22 mouse cellular contexts compared by ENCODE assay signal in the genomic region with DNA sequence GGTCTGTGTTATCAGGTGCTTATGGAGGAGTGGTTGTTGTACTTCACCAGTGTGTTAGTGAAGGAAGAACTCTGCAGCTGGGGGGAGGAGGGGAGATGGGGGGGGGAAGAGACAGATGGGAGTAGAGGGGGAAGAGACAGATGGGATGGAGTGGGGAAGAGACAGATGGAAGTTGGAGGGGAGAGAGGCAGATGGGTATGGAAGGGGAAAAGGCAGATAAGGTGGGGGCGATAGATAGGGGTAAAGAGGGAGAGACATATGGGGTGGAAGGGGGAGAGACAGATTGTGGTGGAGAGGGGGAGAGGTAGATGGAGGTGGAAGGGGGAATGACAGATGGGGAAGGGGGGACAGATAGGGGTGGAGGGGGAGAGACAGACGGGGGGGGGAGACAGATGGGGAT. TPM values are rescaled to one million over a fixed set of nuclear protein-coding genes. Genes with fewer than 3 reads are reported as not detected.
DNase-seq lines count a peak whose midpoint lies in the region; ATAC-seq and TF ChIP-seq lines count a peak whose summit lies in the region.
"Had no signal": no experiment of that assay in that cellular context is flagged by ENCODE, and none has a peak within 500 bp of the region (broad histone marks: within the 10 kb centered on the region; RNA-seq: fewer than 3 reads in every experiment).

No protein-coding gene starts in this region.

- H3K9me3 ChIP-seq in midbrain, embryonic 11.5 days (ENCODE audit: control insufficient read depth, low read length): no peaks in the 10 kb centered on the region
- no peaks in the 10 kb centered on the region for H3K9me3 ChIP-seq in midbrain, postnatal 0 days (ENCODE audit: low read length)
- no peaks in the 10 kb centered on the region for H3K9me3 ChIP-seq in embryonic facial prominence, embryonic 10.5 days
- H3K9me3 ChIP-seq in forebrain, embryonic 12.5 days: no peaks in the 10 kb centered on the region
- no peaks in the 10 kb centered on the region for H3K9me3 ChIP-seq in hindbrain, embryonic 14.5 days (ENCODE audit: control insufficient read depth, low read length)
- H3K9me3 ChIP-seq: heart, embryonic 13.5 days; limb, embryonic 12.5 days; liver, embryonic 12.5 days; megakaryocyte, embryonic 14.5 days had no signal

- peak overlapping the region; percentile 23; the same call in 1 of the 2 replicates for H3K4me2 ChIP-seq in midbrain, embryonic 11.5 days
- no peak overlapping the region for H3K4me2 ChIP-seq in midbrain, postnatal 0 days (ENCODE audit: low read depth, low read length, poor library complexity, severe bottlenecking)
- H3K4me2 ChIP-seq in forebrain, embryonic 12.5 days: no peak overlapping the region; the same call in 1 of the 2 replicates
- no peak overlapping the region for H3K4me2 ChIP-seq in hindbrain, embryonic 14.5 days (replicated peaks)
- H3K4me2 ChIP-seq: limb, embryonic 12.5 days; liver, embryonic 12.5 days had no signal

- H3K9ac ChIP-seq in midbrain, embryonic 11.5 days (ENCODE audit: low read length): no peak overlapping the region; the same call in 1 of the 2 replicates
- no peak overlapping the region for H3K9ac ChIP-seq in midbrain, postnatal 0 days (replicated peaks; ENCODE audit: low read length, poor library complexity, severe bottlenecking)
- no peak overlapping the region for H3K9ac ChIP-seq in forebrain, embryonic 12.5 days
- no peak overlapping the region for H3K9ac ChIP-seq in hindbrain, embryonic 14.5 days
- H3K9ac ChIP-seq: heart, embryonic 13.5 days; liver, embryonic 12.5 days had no signal

- intact Hi-C loops in gastrocnemius, postnatal 36 days (cut with DNase I): loop anchor here (5.0 to 10.0 kb wide), 2 partner anchors 74 to 322 kb away; no protein-coding TSS in a partner anchor

- peak; percentile 53 for ATAC-seq in midbrain, embryonic 11.5 days (ENCODE audit: low FRiP score)
- ATAC-seq in midbrain, postnatal 0 days (ENCODE audit: low FRiP score): no peak
- peak; percentile 66 for ATAC-seq in forebrain, embryonic 12.5 days (ENCODE audit: low FRiP score)
- 0 out of 2 replicates have a peak, but pooled peaks have one; percentile 25 for ATAC-seq in hindbrain, embryonic 14.5 days (ENCODE audit: low FRiP score)

- WGBS in midbrain, embryonic 11.5 days: 44% methylated on average over 2 of the region's 2 CpGs
- WGBS in midbrain, postnatal 0 days: 50% methylated on average over 1 of the region's 2 CpGs
- 65% methylated on average over 2 of the region's 2 CpGs for WGBS in embryonic facial prominence, embryonic 10.5 days
- WGBS in forebrain, embryonic 12.5 days: 68% methylated on average over 2 of the region's 2 CpGs
- WGBS in hindbrain, embryonic 14.5 days: 26% methylated on average over 2 of the region's 2 CpGs

- H3K27me3 ChIP-seq in midbrain, embryonic 11.5 days (ENCODE audit: control insufficient read depth, insufficient read depth, low read length): no peaks in the 10 kb centered on the region
- H3K27me3 ChIP-seq in midbrain, postnatal 0 days (ENCODE audit: insufficient read depth, low read length): no peaks in the 10 kb centered on the region
- no peaks in the 10 kb centered on the region for H3K27me3 ChIP-seq in embryonic facial prominence, embryonic 10.5 days (replicated peaks; ENCODE audit: low read depth, poor library complexity, severe bottlenecking)
- H3K27me3 ChIP-seq in forebrain, embryonic 12.5 days: no peaks in the 10 kb centered on the region
- no peaks in the 10 kb centered on the region for H3K27me3 ChIP-seq in hindbrain, embryonic 14.5 days (ENCODE audit: control insufficient read depth, insufficient read depth, low read length)
- H3K27me3 ChIP-seq: heart, embryonic 13.5 days; limb, embryonic 12.5 days had no signal

- no peak overlapping the region for H3K4me3 ChIP-seq in midbrain, embryonic 11.5 days (ENCODE audit: low read depth, low read length)
- no peak overlapping the region for H3K4me3 ChIP-seq in midbrain, postnatal 0 days (ENCODE audit: low read depth, low read length)
- no peak overlapping the region for H3K4me3 ChIP-seq in embryonic facial prominence, embryonic 10.5 days
- no peak overlapping the region for H3K4me3 ChIP-seq in forebrain, embryonic 12.5 days (replicated peaks)
- H3K4me3 ChIP-seq in hindbrain, embryonic 14.5 days (replicated peaks; ENCODE audit: low read length): no peak overlapping the region
- H3K4me3 ChIP-seq: heart, embryonic 13.5 days; limb, embryonic 12.5 days; liver, embryonic 12.5 days; megakaryocyte, embryonic 14.5 days; myocyte had no signal

- no peaks in the 10 kb centered on the region for H3K36me3 ChIP-seq in midbrain, embryonic 11.5 days (ENCODE audit: control insufficient read depth, insufficient read depth, low read length)
- no peaks in the 10 kb centered on the region for H3K36me3 ChIP-seq in midbrain, postnatal 0 days (ENCODE audit: insufficient read depth, low read length)
- no peaks in the 10 kb centered on the region for H3K36me3 ChIP-seq in embryonic facial prominence, embryonic 10.5 days (replicated peaks)
- no peaks in the 10 kb centered on the region for H3K36me3 ChIP-seq in forebrain, embryonic 12.5 days (replicated peaks)
- H3K36me3 ChIP-seq in hindbrain, embryonic 14.5 days (replicated peaks; ENCODE audit: control insufficient read depth, insufficient read depth): no peaks in the 10 kb centered on the region
- H3K36me3 ChIP-seq: heart, embryonic 13.5 days; limb, embryonic 12.5 days; liver, embryonic 12.5 days had no signal

- TF ChIP-seq CTCF in midbrain, postnatal 0 days (IDR thresholded peaks at IDR 0.05): no peak

- DNase-seq in midbrain, embryonic 11.5 days (ENCODE audit: low spot score, missing footprints): no peak
- no peak for DNase-seq in midbrain, postnatal 0 days (ENCODE audit: low spot score)
- DNase-seq in embryonic facial prominence, embryonic 10.5 days (ENCODE audit: low spot score): no peak
- DNase-seq in hindbrain, embryonic 14.5 days (ENCODE audit: low spot score): no peak
- DNase-seq in kidney, postnatal 10 days: no peak
- DNase-seq in gastrocnemius, postnatal 36 days: no peak
- no peak for DNase-seq in c-Kit-positive CD71-positive TER-119-positive erythroid progenitor cells, embryonic 14.5 days (ENCODE audit: low spot score)
- DNase-seq: adrenal gland, adult 8-10 months; cerebellum, adult 11 months; cerebellum, postnatal 25 days; heart, adult 18-20 months; kidney, postnatal 4 days; lung, adult 2 months; spleen, adult 18-20 months; thymus, adult 2 months had no signal

- H3K27ac ChIP-seq in midbrain, embryonic 11.5 days (ENCODE audit: low read depth, low read length): peak overlapping the region; percentile 73
- H3K27ac ChIP-seq in midbrain, postnatal 0 days (ENCODE audit: low read depth, low read length): no peak overlapping the region
- 0 out of 2 replicates have a peak overlapping the region, but pooled peaks have one; percentile 61 for H3K27ac ChIP-seq in embryonic facial prominence, embryonic 10.5 days (replicated peaks)
- peak overlapping the region; percentile 65; the same call in 1 of the 2 replicates for H3K27ac ChIP-seq in forebrain, embryonic 12.5 days
- H3K27ac ChIP-seq in hindbrain, embryonic 14.5 days: no peak overlapping the region
- H3K27ac ChIP-seq: limb, embryonic 12.5 days had no signal

- H3K4me1 ChIP-seq in midbrain, embryonic 11.5 days (ENCODE audit: control insufficient read depth, insufficient read depth, low read length): peaks cover 40% of the 10 kb centered on the region
- H3K4me1 ChIP-seq in midbrain, postnatal 0 days (ENCODE audit: insufficient read depth, low read length): peaks cover 11% of the 10 kb centered on the region; the same call in 1 of the 2 replicates
- H3K4me1 ChIP-seq in embryonic facial prominence, embryonic 10.5 days: peaks cover 24% of the 10 kb centered on the region
- peaks cover 49% of the 10 kb centered on the region for H3K4me1 ChIP-seq in forebrain, embryonic 12.5 days
- H3K4me1 ChIP-seq in hindbrain, embryonic 14.5 days (replicated peaks; ENCODE audit: control insufficient read depth, insufficient read depth, low read length): peaks cover 15% of the 10 kb centered on the region

RNA-seq across cellular contexts. Expression of a gene that starts 10.8 kb away (rescaled TPM):
- 5.8 and 6.6 TPM in 2 replicates for polyA plus RNA-seq in midbrain, embryonic 11.5 days (2014; fragmentation: Nextera tagmentation; extraction: Ambion mirVana)
- total RNA-seq in midbrain, postnatal 0 days (2014; rRNA removed): 2.1 and 3.3 TPM in 2 replicates
- 7.4 and 11.1 TPM in 2 replicates for polyA plus RNA-seq in midbrain, postnatal 0 days (2015; fragmentation: Nextera tagmentation; extraction: Ambion mirVana)
- 1.9 and 2.2 TPM in 2 replicates for polyA plus RNA-seq in embryonic facial prominence, embryonic 10.5 days (2016; fragmentation: Nextera tagmentation; extraction: Ambion mirVana)
- polyA plus RNA-seq in forebrain, embryonic 12.5 days (2016; fragmentation: Nextera tagmentation; extraction: Ambion mirVana): 5.5 and 6.2 TPM in 2 replicates
- 10.3 and 12.9 TPM in 2 replicates for polyA plus RNA-seq in hindbrain, embryonic 14.5 days (2014; fragmentation: Nextera tagmentation; extraction: Ambion mirVana)
- total RNA-seq in gastrocnemius, postnatal 36 days (2021): not detected
- total RNA-seq: gastrocnemius, adult 8-10 months; heart, adult 18-20 months had no signal

RNA-seq across cellular contexts. Expression of a gene that starts 11.6 kb away (rescaled TPM):
- 11.3 and 11.8 TPM in 2 replicates for polyA plus RNA-seq in midbrain, embryonic 11.5 days (2014; fragmentation: Nextera tagmentation; extraction: Ambion mirVana)
- total RNA-seq in midbrain, postnatal 0 days (2014; rRNA removed): 128 and 135 TPM in 2 replicates
- 16.7 and 18.6 TPM in 2 replicates for polyA plus RNA-seq in midbrain, postnatal 0 days (2015; fragmentation: Nextera tagmentation; extraction: Ambion mirVana)
- polyA plus RNA-seq in embryonic facial prominence, embryonic 10.5 days (2016; fragmentation: Nextera tagmentation; extraction: Ambion mirVana): 3.3 and 3.8 TPM in 2 replicates
- polyA plus RNA-seq in forebrain, embryonic 12.5 days (2016; fragmentation: Nextera tagmentation; extraction: Ambion mirVana): 11.6 and 12.7 TPM in 2 replicates
- 23.0 and 26.3 TPM in 2 replicates for polyA plus RNA-seq in hindbrain, embryonic 14.5 days (2014; fragmentation: Nextera tagmentation; extraction: Ambion mirVana)
- total RNA-seq in gastrocnemius, postnatal 36 days (2021): under 1 TPM; 0.62 to 0.66 TPM

Comparison
In these comparisons a context has a peak if more than half of its experiments do, and no peak if none do; other contexts are left out.
1. H3K27ac ChIP-seq: peak in midbrain, embryonic 11.5 days (single experiment), embryonic facial prominence, embryonic 10.5 days (single experiment) and forebrain, embryonic 12.5 days (single experiment); none in midbrain, postnatal 0 days (single experiment) and hindbrain, embryonic 14.5 days (single experiment).